Mouse (Mus musculus) forebrain, embryonic 14.5 days (tissue): Measurements from ENCODE around the gene Olfr1102. TPM values are rescaled to one million over a fixed set of nuclear protein-coding genes. Genes with fewer than 3 reads are reported as not detected.

Experiments
- ATAC-seq: fragments of 200-750 bp; cut with Nextera tagmentation; 2 replicates; pipeline ENCODE4 v1.8.0; 2017; ENCODE audit warnings: mild to moderate bottlenecking, moderate library complexity
- DNase-seq: peaks from one replicate; pipeline ENCODE4 v3.0.0-alpha.2; 2015; ENCODE audit warnings: low spot score
- H3K27ac ChIP-seq: fragments of 300-500 bp; sonication (generic); 2 replicates; pipeline ENCODE4 v1.5.1; 2014; ENCODE audit warnings: low read depth, mild to moderate bottlenecking, control low read depth, low read length, moderate library complexity
- H3K27me3 ChIP-seq: fragments of 300-500 bp; sonication (generic); replicated peaks from 2 replicates; pipeline ENCODE4 v1.6.1; 2014; ENCODE audit warnings: low read length, control low read depth, mixed read lengths; ENCODE audit not compliant: control insufficient read depth, insufficient read depth
- H3K36me3 ChIP-seq: fragments of 300-500 bp; sonication (generic); 2 replicates; pipeline ENCODE4 v1.6.1; 2014; ENCODE audit warnings: low read length, control low read depth; ENCODE audit not compliant: control insufficient read depth, insufficient read depth
- H3K4me1 ChIP-seq: fragments of 300-500 bp; sonication (generic); 2 replicates; pipeline ENCODE4 v1.6.1; 2014; ENCODE audit warnings: antibody characterized with exemption, low read length, control low read depth; ENCODE audit not compliant: control insufficient read depth, insufficient read depth
- H3K4me2 ChIP-seq: fragments of 300-500 bp; sonication (generic); 2 replicates; pipeline ENCODE4 v1.6.1; 2014; ENCODE audit warnings: mild to moderate bottlenecking, control low read depth, low read length
- H3K4me3 ChIP-seq: fragments of 300-500 bp; sonication (generic); 2 replicates; pipeline ENCODE4 v1.5.1; 2014; ENCODE audit warnings: low read depth, low read length, control low read depth
- H3K9ac ChIP-seq: fragments of 300-500 bp; sonication (generic); 2 replicates; pipeline ENCODE4 v1.6.1; 2014; ENCODE audit warnings: mild to moderate bottlenecking, low read length, control low read depth, moderate library complexity
- H3K9me3 ChIP-seq: fragments of 300-500 bp; sonication (generic); replicated peaks from 2 replicates; pipeline ENCODE4 v1.6.1; 2016; ENCODE audit warnings: low read length, control low read depth, mixed read lengths; ENCODE audit not compliant: control insufficient read depth
- WGBS: fragments of 180-500 bp; shearing (Covaris S2); extraction: QIAGEN DNeasy Blood & Tissue Kit; methylation state at CpG from one replicate; pipeline ENCODE4 v1.1.7; 2014; 5-methylcytosine and 5-hydroxymethylcytosine counted together
- polyA plus RNA-seq: library from polyadenylated mRNA; unstranded; fragments of >200 nt; fragmentation: Nextera tagmentation; extraction: Ambion mirVana; gene quantifications from 2 replicates; pipeline ENCODE4 v1.2.1, GENCODE M21; 2014

Gene Olfr1102
- not detected in 2 replicates for polyA plus RNA-seq

DNA sequence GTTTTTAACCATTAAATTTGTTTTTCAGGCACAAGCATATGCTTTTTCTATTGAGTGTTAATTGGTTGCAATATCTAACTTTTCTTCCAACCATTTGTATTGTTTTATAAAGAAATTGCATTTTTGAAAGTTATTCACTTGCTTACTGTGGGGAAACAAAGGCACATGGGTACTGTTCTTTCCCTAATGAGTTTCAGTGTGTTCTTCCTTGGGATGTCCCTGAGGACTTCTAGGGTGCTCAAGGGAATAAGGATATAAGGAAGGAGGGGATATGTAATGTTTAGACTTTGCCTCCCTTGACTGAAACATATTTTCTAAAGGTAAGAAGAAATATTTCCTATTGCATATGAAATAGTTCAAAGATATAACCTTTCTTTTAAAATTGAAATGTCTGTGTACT is at the start of gene Olfr1102:
Gene Olfr1102, plus strand, starts transcription at position 301 of the 400 bp plus-strand sequence.
- no peak within 1 kb of the TSS for H3K9ac ChIP-seq
- H3K27ac ChIP-seq = no peak within 1 kb of the TSS
- H3K4me1 ChIP-seq = no peaks in the 10 kb centered on the region
- H3K9me3 ChIP-seq = no peaks in the 10 kb centered on the region
- no peaks in the 10 kb centered on the region for H3K27me3 ChIP-seq
- no peak within 1 kb of the TSS for H3K4me3 ChIP-seq
- no peaks in the 10 kb centered on the region for H3K36me3 ChIP-seq
- no peak within 1 kb of the TSS for H3K4me2 ChIP-seq
- no peak for ATAC-seq
- no peak for DNase-seq

DNA sequence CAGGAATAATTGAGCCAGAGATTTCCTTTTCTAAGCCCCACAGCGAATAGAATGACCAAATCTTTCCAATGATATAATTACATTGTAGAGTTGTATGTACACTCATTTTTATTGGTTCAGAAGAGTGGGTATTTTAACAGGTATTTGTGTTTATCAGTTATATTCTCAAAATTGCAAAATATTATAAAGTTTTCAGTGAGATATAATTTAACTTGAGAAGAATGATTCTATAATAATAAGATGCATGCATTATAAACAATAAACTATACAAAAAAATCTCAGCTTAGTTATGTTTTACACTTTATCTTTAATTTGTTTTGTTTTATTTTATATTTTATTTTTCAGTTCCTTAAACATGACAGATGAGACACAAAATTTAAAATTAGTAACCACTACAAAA is 37.6 kb upstream of the Olfr1102 start, which contains the start of gene Olfr1099:
Gene Olfr1099, minus strand, starts transcription at position 101 of the 400 bp plus-strand sequence.
- H3K27ac ChIP-seq = no peak within 1 kb of the TSS
- DNase-seq = no peak
- no peak within 1 kb of the TSS for H3K9ac ChIP-seq
- H3K4me3 ChIP-seq = no peak within 1 kb of the TSS
- no peak for ATAC-seq
- WGBS = 73% methylated on average over 1 of the region's 1 CpGs
- no peaks in the 10 kb centered on the region for H3K9me3 ChIP-seq
- no peaks in the 10 kb centered on the region for H3K27me3 ChIP-seq
- H3K36me3 ChIP-seq = no peaks in the 10 kb centered on the region
- H3K4me2 ChIP-seq = no peak within 1 kb of the TSS
- H3K4me1 ChIP-seq = no peaks in the 10 kb centered on the region

DNA sequence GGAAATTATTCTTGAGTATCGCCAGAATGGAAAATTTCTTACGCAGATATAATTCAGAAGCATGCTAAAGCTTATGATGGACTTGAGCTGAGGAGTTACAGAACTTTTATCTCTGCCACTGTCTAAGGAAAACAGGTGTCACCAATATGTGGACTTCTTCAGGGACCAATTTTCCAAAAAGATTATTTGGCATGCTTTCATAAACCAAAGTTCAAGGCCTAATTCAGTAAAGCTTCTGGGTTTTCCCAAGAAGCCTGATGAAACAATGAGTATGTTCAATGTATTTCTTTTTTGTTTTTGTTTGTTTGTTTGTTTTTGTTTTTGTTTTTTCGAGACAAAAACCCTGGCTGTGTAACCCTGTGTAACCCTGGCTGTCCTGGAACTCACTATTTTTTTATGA is 18.3 kb upstream of the Olfr1102 start, which contains the start of gene Olfr1100:
Gene Olfr1100, minus strand, starts transcription at position 101 of the 400 bp plus-strand sequence.
- H3K36me3 ChIP-seq = no peaks in the 10 kb centered on the region
- no peak within 1 kb of the TSS for H3K9ac ChIP-seq
- no peaks in the 10 kb centered on the region for H3K27me3 ChIP-seq
- H3K9me3 ChIP-seq = no peaks in the 10 kb centered on the region
- DNase-seq = no peak
- no peak within 1 kb of the TSS for H3K4me3 ChIP-seq
- no peak within 1 kb of the TSS for H3K4me2 ChIP-seq
- ATAC-seq = no peak
- no peaks in the 10 kb centered on the region for H3K4me1 ChIP-seq
- WGBS = 78% methylated on average over 3 of the region's 3 CpGs
- no peak within 1 kb of the TSS for H3K27ac ChIP-seq

DNA sequence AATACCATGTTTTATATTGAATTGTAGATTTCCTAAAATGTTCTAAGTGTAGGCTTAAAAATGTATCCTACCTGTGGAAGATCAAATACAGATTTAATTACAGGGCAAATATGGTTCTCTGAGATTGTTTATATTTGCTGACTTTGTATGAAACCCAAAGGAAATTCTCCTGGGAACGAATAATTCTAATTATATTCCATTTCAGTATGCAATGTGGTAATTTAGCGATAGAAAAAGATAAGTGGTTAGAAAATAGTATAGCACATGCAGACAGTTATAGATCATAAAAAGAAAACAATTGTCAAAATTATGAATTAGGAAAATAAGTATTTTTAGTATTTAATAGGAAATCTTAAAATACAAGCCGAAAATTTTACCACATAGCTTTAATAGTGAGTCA is 7.1 kb upstream of the Olfr1102 start, which contains the start of gene Olfr1101:
Gene Olfr1101, minus strand, starts transcription at position 101 of the 400 bp plus-strand sequence.
- DNase-seq = no peak
- WGBS = 82% methylated on average over 3 of the region's 3 CpGs

DNA sequence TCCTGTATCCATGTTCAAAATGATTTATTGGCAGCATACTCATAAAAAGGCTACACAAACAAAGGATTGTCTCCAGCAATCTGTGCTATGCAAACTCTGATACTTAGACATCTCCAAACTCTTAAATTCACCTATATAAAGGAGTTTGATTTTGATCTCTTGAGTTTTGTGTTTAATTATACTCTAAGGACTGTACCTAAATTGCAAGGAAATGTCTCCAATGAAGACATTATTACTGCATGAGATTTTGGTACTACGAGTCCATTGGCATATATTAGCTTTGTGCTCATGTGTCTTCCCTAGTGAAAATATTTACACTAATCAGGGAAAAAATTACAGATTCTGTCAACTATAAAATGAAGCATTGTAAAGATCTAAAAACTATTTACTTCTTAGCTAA is 28.8 kb downstream of the Olfr1102 start, which contains the start of gene Olfr1104:
Gene Olfr1104, minus strand, starts transcription at position 101 of the 400 bp plus-strand sequence.
- Histone ChIP-seq H3K9me3 (no peaks in the 10 kb centered on the region), H3K27me3 (no peaks in the 10 kb centered on the region), H3K4me2 (no peak within 1 kb of the TSS), H3K27ac (no peak within 1 kb of the TSS), H3K36me3 (no peaks in the 10 kb centered on the region), H3K4me1 (no peaks in the 10 kb centered on the region), H3K9ac (no peak within 1 kb of the TSS), H3K4me3 (no peak within 1 kb of the TSS)
- DNase-seq (no peak), ATAC-seq (no peak)
- WGBS = 92% methylated on average over 1 of the region's 1 CpGs

More for the DNA sequence above, 7.1 kb upstream of the Olfr1102 start, which contains the start of gene Olfr1101:
- Histone ChIP-seq H3K27me3 (no peaks in the 10 kb centered on the region), H3K27ac (no peak within 1 kb of the TSS), H3K4me1 (no peaks in the 10 kb centered on the region), H3K9me3 (no peaks in the 10 kb centered on the region), H3K4me3 (no peak within 1 kb of the TSS), H3K36me3 (no peaks in the 10 kb centered on the region), H3K9ac (no peak within 1 kb of the TSS), H3K4me2 (no peak within 1 kb of the TSS)
- no peak for ATAC-seq

DNA sequence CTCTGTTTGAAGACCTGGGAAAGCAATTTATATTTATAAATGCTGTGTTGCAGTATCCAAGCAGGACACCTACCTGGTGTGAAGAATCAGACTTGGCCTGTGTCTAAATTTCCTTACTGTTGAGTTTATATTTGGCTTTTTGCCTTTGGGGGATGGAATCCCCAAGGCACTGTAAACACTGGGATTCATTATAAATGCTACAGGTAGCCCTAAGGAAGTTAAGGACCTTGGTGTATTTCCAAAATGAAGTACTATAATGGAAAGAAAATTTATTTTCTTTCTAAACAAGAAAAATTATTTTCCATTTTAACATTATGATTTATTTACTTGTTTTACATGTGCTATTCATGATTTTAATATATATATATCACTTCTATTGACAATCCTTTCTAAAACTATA is 38.2 kb downstream of the Olfr1102 start, which contains the start of gene Olfr1105:
Gene Olfr1105, minus strand, starts transcription at position 101 of the 400 bp plus-strand sequence.
- Histone ChIP-seq H3K4me1 (no peaks in the 10 kb centered on the region), H3K27me3 (no peaks in the 10 kb centered on the region), H3K27ac (no peak within 1 kb of the TSS), H3K9me3 (no peaks in the 10 kb centered on the region), H3K4me2 (no peak within 1 kb of the TSS), H3K9ac (no peak within 1 kb of the TSS), H3K36me3 (no peaks in the 10 kb centered on the region), H3K4me3 (no peak within 1 kb of the TSS)
- DNase-seq (no peak), ATAC-seq (no peak)

DNA sequence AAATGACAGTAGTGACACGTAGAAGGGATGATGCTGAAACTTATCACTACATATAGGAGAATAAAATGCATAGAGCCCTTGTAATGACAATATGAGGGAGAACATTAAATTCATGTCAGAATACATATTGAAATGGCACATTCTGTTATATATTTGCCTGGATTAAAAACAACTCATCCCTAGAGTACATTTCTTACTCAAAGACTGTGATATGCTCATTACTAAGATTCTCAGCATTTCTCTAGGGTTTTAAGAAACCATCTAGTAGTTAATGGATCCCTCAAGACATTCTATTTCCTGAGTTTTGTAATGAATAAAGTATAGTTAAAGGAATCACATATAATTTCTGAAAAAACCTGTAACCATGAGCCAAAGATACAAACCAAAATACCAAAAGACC is 54.0 kb downstream of the Olfr1102 start, which contains the start of gene Olfr1106:
Gene Olfr1106, minus strand, starts transcription at position 101 of the 400 bp plus-strand sequence.
- Histone ChIP-seq H3K4me1 (no peaks in the 10 kb centered on the region), H3K27me3 (no peaks in the 10 kb centered on the region), H3K27ac (no peak within 1 kb of the TSS), H3K9ac (no peak within 1 kb of the TSS), H3K4me3 (no peak within 1 kb of the TSS), H3K4me2 (no peak within 1 kb of the TSS), H3K9me3 (no peaks in the 10 kb centered on the region), H3K36me3 (no peaks in the 10 kb centered on the region)
- ATAC-seq (no peak), DNase-seq (no peak)
- WGBS = 86% methylated on average over 1 of the region's 1 CpGs

Other genes starting within 250 kb of the Olfr1102 start
- not detected in 2 replicates for gene Olfr1090, start 239.4 kb upstream of the Olfr1102 start, polyA plus RNA-seq
- not detected in 2 replicates for gene Olfr1093, start 215.9 kb upstream of the Olfr1102 start, polyA plus RNA-seq
- not detected in 2 replicates for gene Olfr141, start 188.4 kb upstream of the Olfr1102 start, polyA plus RNA-seq
- not detected in 2 replicates for gene Olfr1094, start 173.7 kb upstream of the Olfr1102 start, polyA plus RNA-seq
- gene Olfr1095, start 146.7 kb upstream of the Olfr1102 start, polyA plus RNA-seq = not detected in 2 replicates
- gene Gm13723, start 123.6 kb upstream of the Olfr1102 start, polyA plus RNA-seq = not detected in 2 replicates
- gene Olfr1097, start 106.2 kb upstream of the Olfr1102 start, polyA plus RNA-seq = not detected in 2 replicates
- not detected in 2 replicates for gene Olfr1098, start 73.9 kb upstream of the Olfr1102 start, polyA plus RNA-seq
- gene Olfr1099, start 37.7 kb upstream of the Olfr1102 start, polyA plus RNA-seq = not detected in 2 replicates
- gene Olfr1100, start 18.4 kb upstream of the Olfr1102 start, polyA plus RNA-seq = not detected in 2 replicates
- not detected in 2 replicates for gene Olfr1101, start 7.2 kb upstream of the Olfr1102 start, polyA plus RNA-seq
- not detected in 2 replicates for gene Olfr1104, start 28.7 kb downstream of the Olfr1102 start, polyA plus RNA-seq
- gene Olfr1105, start 38.1 kb downstream of the Olfr1102 start, polyA plus RNA-seq = not detected in 2 replicates
- gene Olfr1106, start 53.9 kb downstream of the Olfr1102 start, polyA plus RNA-seq = not detected in 2 replicates
- gene Olfr1107, start 77.4 kb downstream of the Olfr1102 start, polyA plus RNA-seq = not detected in 2 replicates
- not detected in 2 replicates for gene Olfr1109, start 97.6 kb downstream of the Olfr1102 start, polyA plus RNA-seq
- gene Olfr259, start 116.2 kb downstream of the Olfr1102 start, polyA plus RNA-seq = not detected in 2 replicates
- gene Olfr1110, start 141.9 kb downstream of the Olfr1102 start, polyA plus RNA-seq = not detected in 2 replicates
- gene Olfr1111, start 154.2 kb downstream of the Olfr1102 start, polyA plus RNA-seq = not detected in 2 replicates
- not detected in 2 replicates for gene Olfr1112, start 189.4 kb downstream of the Olfr1102 start, polyA plus RNA-seq
- gene Olfr1113, start 210.6 kb downstream of the Olfr1102 start, polyA plus RNA-seq = not detected in 2 replicates
- gene Olfr1115, start 249.6 kb downstream of the Olfr1102 start, polyA plus RNA-seq = not detected in 2 replicates